Mouse (Mus musculus): ENCODE measurements around the gene Psmb1.

DNA sequence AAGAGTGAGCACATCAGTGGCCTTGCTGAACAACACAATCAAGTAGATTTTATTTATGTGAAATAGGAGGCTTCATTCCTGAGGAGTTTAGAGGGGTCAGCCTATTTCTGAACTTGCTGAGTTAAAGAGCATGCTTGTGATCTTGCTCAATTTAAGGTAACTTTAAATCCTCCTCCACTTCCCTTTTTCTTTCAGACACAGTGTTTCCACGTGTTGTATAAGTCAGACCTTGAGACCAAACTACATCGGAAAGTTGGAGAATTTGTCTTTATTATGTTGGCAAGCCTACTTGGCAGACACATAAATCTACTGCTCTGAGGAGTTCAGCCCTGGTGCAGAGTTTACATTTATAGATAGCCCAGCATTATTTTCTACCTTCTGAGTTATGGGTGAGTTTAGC, 29.3 kb upstream of the Psmb1 start:
- no peak for TF ChIP-seq CTCF (IDR thresholded peaks at IDR 0.05; ENCODE audit: insufficient read depth, low read depth, low read length)
- TF ChIP-seq POLR2A (IDR thresholded peaks at IDR 0.05; ENCODE audit: insufficient read depth, low read depth, low read length) = no peak
